Mouse (Mus musculus) stomach, embryonic 16.5 days (tissue): ENCODE results near the gene Slc2a9. TPM values are rescaled to one million over a fixed set of nuclear protein-coding genes. Genes with fewer than 3 reads are reported as not detected.

ENCODE experiments used
- ATAC-seq: fragments of 200-750 bp; cut with Nextera tagmentation; 2 replicates; pipeline ENCODE4 v1.8.0; 2017; ENCODE audit warnings: moderate number of reproducible peaks, moderate TSS enrichment; ENCODE audit not compliant: insufficient read depth, low FRiP score
- H3K27ac ChIP-seq: fragments of 300-500 bp; sonication (generic); 2 replicates; pipeline ENCODE4 v1.5.1; 2014; ENCODE audit warnings: low read length
- H3K27me3 ChIP-seq: fragments of 300-500 bp; sonication (generic); 2 replicates; pipeline ENCODE4 v1.6.1; 2014; ENCODE audit warnings: low read length, control low read depth, mixed read lengths; ENCODE audit not compliant: control insufficient read depth, insufficient read depth
- H3K36me3 ChIP-seq: fragments of 300-500 bp; sonication (generic); 2 replicates; pipeline ENCODE4 v1.6.1; 2014; ENCODE audit warnings: low read length; ENCODE audit not compliant: control insufficient read depth, insufficient read depth
- H3K4me1 ChIP-seq: fragments of 300-500 bp; sonication (generic); 2 replicates; pipeline ENCODE4 v1.6.1; 2014; ENCODE audit warnings: low read length, control low read depth, mixed read lengths; ENCODE audit not compliant: control insufficient read depth, insufficient read depth
- H3K4me2 ChIP-seq: fragments of 300-500 bp; sonication (generic); 2 replicates; pipeline ENCODE4 v1.6.1; 2014; ENCODE audit warnings: low read depth, low read length, mixed read lengths
- H3K4me3 ChIP-seq: fragments of 300-500 bp; sonication (generic); replicated peaks from 2 replicates; pipeline ENCODE4 v1.5.1; 2014; ENCODE audit warnings: mild to moderate bottlenecking, low read length
- H3K9ac ChIP-seq: fragments of 300-500 bp; sonication (generic); 2 replicates; pipeline ENCODE4 v1.6.1; 2014; ENCODE audit warnings: low read length
- H3K9me3 ChIP-seq: fragments of 300-500 bp; sonication (generic); replicated peaks from 2 replicates; pipeline ENCODE4 v1.6.1; 2016; ENCODE audit warnings: low read length, control low read depth; ENCODE audit not compliant: control insufficient read depth
- WGBS: fragments of 180-500 bp; shearing (Covaris S2); extraction: QIAGEN DNeasy Blood & Tissue Kit; methylation state at CpG from one replicate; pipeline ENCODE4 v1.1.7; 2014; 5-methylcytosine and 5-hydroxymethylcytosine counted together
- polyA plus RNA-seq: library from polyadenylated mRNA; unstranded; fragments of >200 nt; fragmentation: Nextera tagmentation; extraction: Ambion mirVana; gene quantifications from 2 replicates; pipeline ENCODE4 v1.2.1, GENCODE M21; 2015

Gene Slc2a9
- polyA plus RNA-seq, 1 experiment from 2014 or later = 1.4 TPM

DNA sequence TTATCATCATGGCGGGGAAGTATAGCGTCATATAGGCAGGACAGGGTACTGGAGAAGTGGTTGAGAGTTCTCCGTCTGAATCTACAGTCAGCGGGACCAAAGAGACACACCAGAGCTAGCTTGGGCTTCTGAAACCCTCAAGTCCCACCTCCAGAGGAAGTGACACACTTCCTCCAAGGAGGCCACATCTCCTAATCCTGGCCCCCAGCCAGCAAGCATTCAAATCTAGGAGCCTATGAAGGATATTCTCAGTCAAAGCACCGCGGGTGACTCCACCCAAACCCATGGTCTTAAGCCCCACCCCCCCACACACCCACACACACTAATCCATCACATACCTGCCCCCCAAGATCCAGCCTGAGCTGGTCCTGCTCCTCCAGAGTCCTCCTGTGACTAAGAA lies 9.1 kb downstream of the Slc2a9 start:
- no peaks in the 10 kb centered on the region for H3K9me3 ChIP-seq
- no peak overlapping the region for H3K9ac ChIP-seq
- no peaks in the 10 kb centered on the region for H3K4me1 ChIP-seq
- 86% methylated on average over 6 of the region's 6 CpGs for WGBS
- H3K4me2 ChIP-seq = no peak overlapping the region
- H3K36me3 ChIP-seq = no peaks in the 10 kb centered on the region
- no peaks in the 10 kb centered on the region for H3K27me3 ChIP-seq
- no peak for ATAC-seq
- H3K4me3 ChIP-seq = no peak overlapping the region
- H3K27ac ChIP-seq = no peak overlapping the region

- H3K9me3 ChIP-seq = no peaks in the 10 kb centered on the region
- no peak overlapping the region for H3K9ac ChIP-seq
- no peaks in the 10 kb centered on the region for H3K27me3 ChIP-seq
- no peak overlapping the region for H3K4me2 ChIP-seq
- no peak overlapping the region for H3K27ac ChIP-seq
- WGBS = 63% methylated on average over 8 of the region's 8 CpGs
- H3K4me1 ChIP-seq = no peaks in the 10 kb centered on the region
- no peaks in the 10 kb centered on the region for H3K36me3 ChIP-seq
- no peak overlapping the region for H3K4me3 ChIP-seq
- ATAC-seq = no peak
Measured at GRCm38 (mm10) chr5:38491763-38492162, 11.2 kb downstream of the Slc2a9 start.

GRCm38 (mm10) chr5:38489739-38490138 lies 13.2 kb downstream of the Slc2a9 start:
- Histone ChIP-seq H3K4me1 (no peaks in the 10 kb centered on the region), H3K9me3 (no peaks in the 10 kb centered on the region), H3K27ac (no peak overlapping the region), H3K36me3 (no peaks in the 10 kb centered on the region), H3K27me3 (no peaks in the 10 kb centered on the region), H3K4me3 (no peak overlapping the region), H3K4me2 (no peak overlapping the region), H3K9ac (no peak overlapping the region)
- WGBS = 83% methylated on average over 4 of the region's 4 CpGs
- ATAC-seq = no peak

GRCm38 (mm10) chr5:38488673-38489615 lies 14.0 kb downstream of the Slc2a9 start:
- Histone ChIP-seq H3K9me3 (no peaks in the 10 kb centered on the region), H3K4me3 (no peak overlapping the region), H3K9ac (no peak overlapping the region), H3K36me3 (no peaks in the 10 kb centered on the region), H3K4me2 (no peak overlapping the region), H3K27ac (no peak overlapping the region), H3K27me3 (no peaks in the 10 kb centered on the region), H3K4me1 (no peaks in the 10 kb centered on the region)
- ATAC-seq = 0 out of 2 replicates have a peak, but pooled peaks have one; percentile 23
- 73% methylated on average over 20 of the region's 20 CpGs for WGBS

- no peaks in the 10 kb centered on the region for H3K27me3 ChIP-seq
- H3K4me3 ChIP-seq = no peak overlapping the region
- no peaks in the 10 kb centered on the region for H3K4me1 ChIP-seq
- no peak overlapping the region for H3K9ac ChIP-seq
- no peak for ATAC-seq
- H3K4me2 ChIP-seq = no peak overlapping the region
- no peak overlapping the region for H3K27ac ChIP-seq
- no peaks in the 10 kb centered on the region for H3K9me3 ChIP-seq
- no peaks in the 10 kb centered on the region for H3K36me3 ChIP-seq
- WGBS = 34% methylated on average over 6 of the region's 6 CpGs
Measured at GRCm38 (mm10) chr5:38488026-38488425, 14.9 kb downstream of the Slc2a9 start.

- Histone ChIP-seq H3K9ac (no peak overlapping the region), H3K9me3 (no peaks in the 10 kb centered on the region), H3K4me1 (no peaks in the 10 kb centered on the region), H3K27ac (no peak overlapping the region), H3K4me2 (no peak overlapping the region), H3K4me3 (no peak overlapping the region), H3K27me3 (no peaks in the 10 kb centered on the region), H3K36me3 (no peaks in the 10 kb centered on the region)
- ATAC-seq = no peak
- 80% methylated on average over 4 of the region's 4 CpGs for WGBS
Measured at GRCm38 (mm10) chr5:38487247-38487646, 15.7 kb downstream of the Slc2a9 start.

DNA sequence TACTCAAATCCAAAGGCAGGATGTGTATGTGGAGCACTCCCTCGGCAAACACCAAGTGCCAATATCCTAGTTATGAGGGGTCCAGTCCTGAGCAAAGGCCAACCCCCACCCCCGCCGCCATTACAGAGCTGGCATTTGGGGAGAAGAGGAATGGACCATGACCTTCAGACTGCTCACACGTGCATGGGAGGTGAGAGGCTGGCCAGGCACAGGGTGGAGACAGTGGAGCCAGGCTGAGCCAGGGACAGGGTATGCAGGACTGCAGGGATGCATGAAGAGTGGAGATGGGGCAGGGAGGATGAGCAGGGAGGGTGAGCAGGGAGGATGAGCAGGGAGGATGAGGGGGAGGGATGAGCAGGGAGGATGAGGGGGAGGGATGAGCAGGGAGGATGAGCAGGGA lies 17.0 kb downstream of the Slc2a9 start:
- H3K9me3 ChIP-seq = no peaks in the 10 kb centered on the region
- no peaks in the 10 kb centered on the region for H3K4me1 ChIP-seq
- H3K36me3 ChIP-seq = no peaks in the 10 kb centered on the region
- WGBS = 62% methylated on average over 4 of the region's 4 CpGs
- peak; percentile 26; the same call in 1 of the 2 replicates for ATAC-seq
- no peak overlapping the region for H3K4me2 ChIP-seq
- H3K4me3 ChIP-seq = no peak overlapping the region
- no peaks in the 10 kb centered on the region for H3K27me3 ChIP-seq
- H3K27ac ChIP-seq = no peak overlapping the region
- no peak overlapping the region for H3K9ac ChIP-seq

- H3K27ac ChIP-seq = no peak overlapping the region
- no peak overlapping the region for H3K4me3 ChIP-seq
- no peaks in the 10 kb centered on the region for H3K36me3 ChIP-seq
- 57% methylated on average over 7 of the region's 7 CpGs for WGBS
- no peak overlapping the region for H3K4me2 ChIP-seq
- ATAC-seq = no peak
- no peaks in the 10 kb centered on the region for H3K9me3 ChIP-seq
- peaks cover 8% of the 10 kb centered on the region for H3K4me1 ChIP-seq
- no peaks in the 10 kb centered on the region for H3K27me3 ChIP-seq
- no peak overlapping the region for H3K9ac ChIP-seq
Measured at GRCm38 (mm10) chr5:38483518-38484110, 19.3 kb downstream of the Slc2a9 start.
